Mouse (Mus musculus): ENCODE data around the gene Kat2b. TPM values are rescaled to one million over a fixed set of nuclear protein-coding genes. Genes with fewer than 3 reads are reported as not detected.
"Not testable (repeated sequence)": the region's sequence is repeated elsewhere in the genome, so short reads cannot be mapped to it uniquely, and the experiment has no call there.

Gene Kat2b
- polyA plus RNA-seq, 1 experiment: 11.2 TPM

DNA sequence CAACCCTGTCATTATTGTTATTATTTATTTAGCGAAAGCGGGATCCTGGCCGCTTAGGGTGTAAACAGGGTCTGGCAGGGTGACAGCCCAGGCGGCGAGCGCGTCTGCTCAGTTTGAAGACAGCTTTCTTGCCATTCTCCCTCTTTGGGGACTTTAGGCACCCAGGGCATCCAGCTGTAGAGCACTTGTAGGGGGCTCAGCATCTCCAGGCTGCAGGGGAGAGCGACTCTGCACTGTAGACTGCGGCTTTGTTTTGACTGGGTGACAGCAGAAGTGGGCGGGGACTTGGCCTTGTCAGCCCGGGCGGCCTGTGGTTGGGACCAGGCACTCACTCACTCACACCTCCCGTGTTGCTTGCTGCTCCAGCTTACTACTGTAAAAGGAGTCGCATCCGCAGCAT is 1.5 kb downstream of the Kat2b start:
- Histone ChIP-seq H3K4me3 (replicated peaks; ENCODE audit: extremely low read depth, low read depth, low read length) (peak overlapping the region; percentile 95), H3K4me1 (ENCODE audit: control insufficient read depth, insufficient read depth, low read length) (peaks cover 11% of the 10 kb centered on the region)
- peak; percentile 70 for DNase-seq
- no peak for TF ChIP-seq CTCF (IDR thresholded peaks at IDR 0.05; ENCODE audit: insufficient read depth, low read length)
- peak; percentile 70; the same call in 1 of the 2 replicates for TF ChIP-seq POLR2A (IDR thresholded peaks at IDR 0.05; ENCODE audit: borderline replicate concordance, extremely low read depth, low read depth, low read length)
- WGBS: under 1% methylated on average over 15 of the region's 15 CpGs

DNA sequence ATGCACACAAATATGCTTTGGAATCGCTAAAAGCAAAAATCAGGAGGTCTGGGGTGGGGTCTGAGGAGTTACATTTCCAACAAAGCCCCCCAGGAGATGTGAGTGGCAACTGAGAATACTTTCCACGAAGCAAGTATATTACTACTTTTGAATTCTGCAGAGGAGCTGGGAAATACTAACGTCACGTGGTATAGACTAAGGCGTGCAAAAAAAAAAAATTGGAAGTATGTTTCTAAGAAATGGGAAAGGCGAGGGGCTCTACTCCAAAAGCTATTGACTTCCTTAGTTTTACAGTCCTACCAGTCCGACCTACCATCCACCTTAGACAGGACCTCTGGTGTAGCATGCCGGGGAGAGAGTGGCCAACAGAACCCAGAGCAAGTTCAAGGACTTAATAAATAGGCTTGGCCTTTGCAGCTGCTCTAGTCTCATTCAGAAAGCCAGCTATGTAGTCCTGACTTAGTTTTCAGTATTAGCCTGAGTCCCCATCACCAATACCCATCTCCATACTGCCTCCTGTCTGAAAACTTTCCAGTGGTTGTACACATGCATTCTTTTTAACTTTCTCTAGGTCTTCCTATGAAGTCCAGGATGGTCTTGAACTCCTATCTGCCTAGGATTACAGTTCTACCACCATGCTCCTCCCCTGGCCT is 2.2 kb downstream of the Kat2b start:
- WGBS: 33% methylated on average over 8 of the region's 8 CpGs
- no peak for TF ChIP-seq CTCF (IDR thresholded peaks at IDR 0.05; ENCODE audit: insufficient read depth, low read length)
- Histone ChIP-seq H3K4me1 (ENCODE audit: control insufficient read depth, insufficient read depth, low read length) (peaks cover 12% of the 10 kb centered on the region), H3K4me3 (replicated peaks; ENCODE audit: extremely low read depth, low read depth, low read length) (peak overlapping the region; percentile 95)
- DNase-seq: no peak

DNA sequence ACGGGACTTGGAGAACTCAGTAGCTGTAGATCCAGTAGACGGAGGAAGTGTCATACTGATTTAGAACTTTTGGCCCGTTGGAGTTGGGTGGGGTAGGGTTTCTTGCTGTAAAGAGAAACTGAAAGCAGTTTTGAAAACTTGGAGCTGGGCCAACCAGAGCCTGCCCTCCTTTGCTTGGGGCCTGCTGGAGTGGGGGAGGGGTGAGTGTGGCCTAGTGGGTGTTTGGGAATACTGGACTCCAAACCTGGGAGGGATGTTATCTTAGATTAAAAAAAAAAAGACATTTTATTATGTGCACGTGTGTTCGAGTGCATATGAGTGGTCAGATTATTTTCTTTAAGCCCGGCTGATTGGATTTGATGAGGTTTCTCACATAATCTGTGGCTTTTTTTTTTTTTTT is 3.2 kb downstream of the Kat2b start:
- no peak overlapping the region for H3K4me3 ChIP-seq (replicated peaks; ENCODE audit: extremely low read depth, low read depth, low read length)
- WGBS: 7% methylated on average over 6 of the region's 6 CpGs
- peak; percentile 67 for DNase-seq
- TF ChIP-seq POLR2A (IDR thresholded peaks at IDR 0.05; ENCODE audit: borderline replicate concordance, extremely low read depth, low read depth, low read length) (no peak), CTCF (IDR thresholded peaks at IDR 0.05; ENCODE audit: insufficient read depth, low read length) (no peak)
- H3K4me1 ChIP-seq (ENCODE audit: control insufficient read depth, insufficient read depth, low read length): peaks cover 12% of the 10 kb centered on the region

DNA sequence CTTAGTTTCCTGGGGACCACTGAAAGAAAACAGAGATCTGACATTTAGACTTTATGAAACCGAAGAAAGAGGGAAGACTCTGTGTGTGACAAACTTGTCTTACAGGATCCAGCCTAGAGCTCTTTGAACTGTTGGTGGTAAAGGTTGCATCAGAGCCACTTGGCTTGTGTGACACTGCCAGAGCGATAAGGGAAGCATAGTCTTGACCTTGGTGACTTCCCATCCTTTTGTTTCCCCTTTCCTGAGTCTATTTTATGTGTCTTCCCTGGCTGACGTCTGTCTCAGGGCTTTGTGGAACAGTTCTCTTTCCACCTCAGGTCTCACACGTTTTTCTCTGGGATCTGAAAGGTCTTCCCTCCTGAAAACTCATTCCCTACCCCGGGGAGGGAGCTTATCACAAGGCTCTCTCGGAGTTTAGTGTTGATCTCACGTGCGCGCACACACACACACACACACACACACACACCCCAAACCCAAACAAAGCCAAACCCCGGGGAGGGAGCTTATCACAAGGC is 3.8 kb downstream of the Kat2b start:
- no peak overlapping the region for H3K4me3 ChIP-seq (replicated peaks; ENCODE audit: extremely low read depth, low read depth, low read length)
- 14% methylated on average over 10 of the region's 10 CpGs for WGBS
- no peak for DNase-seq
- peaks cover 12% of the 10 kb centered on the region for H3K4me1 ChIP-seq (ENCODE audit: control insufficient read depth, insufficient read depth, low read length)
- TF ChIP-seq POLR2A (IDR thresholded peaks at IDR 0.05; ENCODE audit: borderline replicate concordance, extremely low read depth, low read depth, low read length): no peak
- TF ChIP-seq CTCF (IDR thresholded peaks at IDR 0.05; ENCODE audit: insufficient read depth, low read length): no peak

DNA sequence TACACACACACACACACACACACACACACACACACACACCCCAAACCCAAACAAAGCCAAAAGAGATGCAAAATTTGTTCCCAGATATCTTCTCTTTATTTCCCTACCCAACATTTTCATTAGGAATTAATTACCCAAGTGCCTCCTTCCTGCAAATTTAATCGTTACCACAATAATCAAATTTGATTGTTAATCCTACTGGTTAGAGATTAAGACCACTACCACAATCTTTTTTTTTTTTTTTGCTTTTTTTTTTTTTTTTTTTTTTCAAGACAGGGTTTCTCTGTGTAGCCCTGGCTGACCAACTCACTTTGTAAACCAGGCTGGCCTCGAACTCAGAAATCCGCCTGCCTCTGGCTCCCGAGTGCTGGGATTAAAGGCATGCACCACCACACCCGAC is 4.3 kb downstream of the Kat2b start:
- DNase-seq; H3K4me3 ChIP-seq (replicated peaks; ENCODE audit: extremely low read depth, low read depth, low read length): not testable (repeated sequence)
- WGBS: 81% methylated on average over 5 of the region's 5 CpGs
- H3K4me1 ChIP-seq (ENCODE audit: control insufficient read depth, insufficient read depth, low read length): peaks cover 12% of the 10 kb centered on the region

DNA sequence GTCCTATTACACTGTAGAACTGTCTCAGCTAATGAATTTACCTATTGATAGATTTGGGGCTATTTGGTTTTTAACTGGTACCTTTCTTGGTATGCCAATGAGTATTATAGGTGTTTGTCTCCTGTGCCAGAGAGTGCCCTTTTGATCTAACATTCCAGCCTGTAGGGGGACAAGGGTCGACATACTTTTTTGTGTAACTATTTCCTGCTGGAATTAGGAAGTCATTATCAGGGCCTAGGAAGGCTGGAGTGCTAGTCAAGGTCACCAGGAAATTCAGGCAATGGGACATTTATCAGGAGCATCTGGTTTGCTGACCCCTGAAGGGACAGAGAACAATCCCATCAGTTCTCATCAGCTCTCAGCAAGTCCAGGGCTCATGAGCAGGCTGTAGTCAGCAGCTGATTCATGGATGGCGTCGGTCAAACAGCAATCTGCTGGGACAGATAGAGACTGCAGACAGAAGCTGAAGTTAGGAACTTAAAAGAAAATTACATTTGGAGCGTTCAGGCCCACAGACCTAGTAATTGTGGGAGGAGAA is 6.4 kb downstream of the Kat2b start:
- Histone ChIP-seq H3K4me3 (replicated peaks; ENCODE audit: extremely low read depth, low read depth, low read length) (no peak overlapping the region), H3K4me1 (ENCODE audit: control insufficient read depth, insufficient read depth, low read length) (peaks cover 15% of the 10 kb centered on the region)
- TF ChIP-seq CTCF (IDR thresholded peaks at IDR 0.05; ENCODE audit: insufficient read depth, low read length) (no peak), POLR2A (IDR thresholded peaks at IDR 0.05; ENCODE audit: borderline replicate concordance, extremely low read depth, low read depth, low read length) (no peak)
- no peak for DNase-seq
- WGBS: 50% methylated on average over 4 of the region's 4 CpGs

DNA sequence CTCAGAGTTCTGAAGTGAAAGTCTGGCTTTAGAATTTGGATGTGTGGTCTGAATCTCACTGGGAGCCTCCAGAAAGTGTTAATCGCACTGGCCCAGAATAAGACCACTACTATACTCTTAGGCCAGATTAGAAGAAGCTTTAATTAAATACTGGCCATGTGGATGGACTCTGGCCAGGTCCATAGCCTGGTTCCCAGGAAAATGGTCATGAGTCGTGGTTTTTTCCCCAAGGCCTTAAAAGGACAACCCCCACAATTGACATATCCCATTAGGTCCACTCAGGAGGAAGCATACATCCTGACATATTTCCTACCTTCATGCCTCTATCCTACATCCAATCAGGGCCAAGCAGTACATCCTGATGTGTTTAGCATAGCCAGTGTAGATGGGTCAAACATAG is 10.5 kb downstream of the Kat2b start:
- WGBS: 62% methylated on average over 2 of the region's 2 CpGs
- no peak overlapping the region for H3K4me3 ChIP-seq (replicated peaks; ENCODE audit: extremely low read depth, low read depth, low read length)
- TF ChIP-seq CTCF (IDR thresholded peaks at IDR 0.05; ENCODE audit: insufficient read depth, low read length) (no peak), POLR2A (IDR thresholded peaks at IDR 0.05; ENCODE audit: borderline replicate concordance, extremely low read depth, low read depth, low read length) (no peak)
- no peak for DNase-seq
- H3K4me1 ChIP-seq (ENCODE audit: control insufficient read depth, insufficient read depth, low read length): peaks cover 18% of the 10 kb centered on the region

DNA sequence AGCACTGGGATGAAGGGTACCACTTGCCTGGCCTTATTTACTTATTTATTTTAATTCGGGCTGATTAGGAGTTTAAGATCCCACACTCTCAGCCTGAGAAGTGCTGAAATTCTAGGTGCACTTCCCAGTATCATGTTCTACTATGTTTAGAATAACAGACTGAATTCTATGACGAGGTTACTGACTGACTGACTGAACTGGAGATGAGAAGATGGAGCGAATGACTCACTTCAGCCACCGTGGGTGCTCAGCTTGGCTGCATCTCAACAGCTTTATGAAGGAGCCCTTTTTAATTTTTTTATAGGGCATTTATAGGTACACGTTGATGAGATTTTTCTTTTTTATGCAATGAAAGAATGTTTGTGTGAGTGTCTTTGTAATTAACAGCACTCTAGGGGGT is 11.1 kb downstream of the Kat2b start:
- 59% methylated on average over 5 of the region's 5 CpGs for WGBS
- Histone ChIP-seq H3K4me3 (replicated peaks; ENCODE audit: extremely low read depth, low read depth, low read length) (no peak overlapping the region), H3K4me1 (ENCODE audit: control insufficient read depth, insufficient read depth, low read length) (peaks cover 21% of the 10 kb centered on the region)
- no peak for DNase-seq
- TF ChIP-seq CTCF (IDR thresholded peaks at IDR 0.05; ENCODE audit: insufficient read depth, low read length) (no peak), POLR2A (IDR thresholded peaks at IDR 0.05; ENCODE audit: borderline replicate concordance, extremely low read depth, low read depth, low read length) (no peak)

DNA sequence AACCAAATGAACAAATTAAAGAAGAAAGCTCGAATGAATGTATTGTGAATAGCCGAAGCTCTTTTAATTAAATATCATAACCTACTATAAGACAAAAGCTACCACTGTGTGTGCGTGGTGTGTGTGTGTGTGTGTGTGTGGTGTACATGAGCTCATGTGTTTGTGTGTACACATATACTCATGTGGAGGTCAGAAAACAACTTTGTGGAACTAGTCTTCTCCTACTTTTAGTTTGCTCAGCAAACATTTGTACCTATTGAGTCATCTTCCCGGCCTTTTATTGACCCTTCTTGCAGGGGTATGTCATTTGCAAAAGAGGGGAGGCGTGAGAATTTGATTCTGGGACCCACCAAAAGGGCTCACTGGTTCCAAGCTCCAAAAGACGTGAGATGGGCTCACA is 11.6 kb downstream of the Kat2b start:
- Histone ChIP-seq H3K4me3 (replicated peaks; ENCODE audit: extremely low read depth, low read depth, low read length) (no peak overlapping the region), H3K4me1 (ENCODE audit: control insufficient read depth, insufficient read depth, low read length) (peaks cover 17% of the 10 kb centered on the region)
- TF ChIP-seq POLR2A (IDR thresholded peaks at IDR 0.05; ENCODE audit: borderline replicate concordance, extremely low read depth, low read depth, low read length) (no peak), CTCF (IDR thresholded peaks at IDR 0.05; ENCODE audit: insufficient read depth, low read length) (no peak)
- DNase-seq: no peak
- 72% methylated on average over 6 of the region's 6 CpGs for WGBS

DNA sequence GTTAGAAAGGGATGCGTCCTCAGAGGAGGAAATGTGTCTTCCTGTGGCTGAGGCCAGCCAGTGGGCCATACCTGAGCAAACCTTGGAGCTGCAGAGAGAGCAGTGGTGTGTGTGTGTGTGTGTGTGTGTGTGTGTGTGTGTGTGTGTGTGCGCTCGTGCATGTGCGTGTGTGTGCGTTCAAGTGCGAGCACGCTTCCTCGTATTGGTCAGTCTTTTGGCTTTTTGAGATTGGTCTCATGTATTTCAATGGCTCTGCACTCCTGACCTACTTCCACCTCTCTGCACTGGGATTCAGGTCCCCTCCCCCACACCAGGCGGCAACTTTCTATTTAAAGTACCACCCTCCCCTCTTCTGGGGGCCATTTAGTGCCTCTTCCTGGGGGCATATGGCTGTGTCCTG is 12.1 kb downstream of the Kat2b start:
- WGBS: 58% methylated on average over 9 of the region's 9 CpGs
- no peak overlapping the region for H3K4me3 ChIP-seq (replicated peaks; ENCODE audit: extremely low read depth, low read depth, low read length)
- DNase-seq: no peak
- H3K4me1 ChIP-seq (ENCODE audit: control insufficient read depth, insufficient read depth, low read length): peaks cover 17% of the 10 kb centered on the region
- TF ChIP-seq POLR2A (IDR thresholded peaks at IDR 0.05; ENCODE audit: borderline replicate concordance, extremely low read depth, low read depth, low read length) (no peak), CTCF (IDR thresholded peaks at IDR 0.05; ENCODE audit: insufficient read depth, low read length) (no peak)

Measured in lung, adult 2 months (tissue).